Mouse (Mus musculus) small intestine, adult 10 weeks (tissue): Measurements from ENCODE around the gene Sec14l1. TPM values are rescaled to one million over a fixed set of nuclear protein-coding genes. Genes with fewer than 3 reads are reported as not detected.

ENCODE experiments used
- polyA plus RNA-seq: library from polyadenylated mRNA; stranded (reverse); fragments of 350-450 nt; fragmentation: Illumina TruSeq; extraction: RNeasy Lipid Tissue Mini Kit (QIAGEN cat#74804); gene quantifications from one replicate; pipeline ENCODE4 v1.2.3, GENCODE M21; 2014; ENCODE audit warnings: low replicate concordance

The Sec14l1 gene
- 12.4 TPM for polyA plus RNA-seq

GRCm38 (mm10) chr11:117114592-117115345, at the start of gene Sec14l1:
Gene Sec14l1, plus strand, starts transcription at chr11:117115168.

GRCm38 (mm10) chr11:117199282-117200175, 84.6 kb downstream of the Sec14l1 start, which contains the start of gene Sept9:
Gene Sept9, plus strand, starts transcription at chr11:117199661.

Other genes with a start within 250 kb of the Sec14l1 start
- not detected for gene Mgat5b, start 196.3 kb upstream of the Sec14l1 start, polyA plus RNA-seq
- 4.3 TPM for gene Sept9, start 84.5 kb downstream of the Sec14l1 start, polyA plus RNA-seq